Mouse (Mus musculus): ENCODE measurements around the gene Scnm1.

DNA sequence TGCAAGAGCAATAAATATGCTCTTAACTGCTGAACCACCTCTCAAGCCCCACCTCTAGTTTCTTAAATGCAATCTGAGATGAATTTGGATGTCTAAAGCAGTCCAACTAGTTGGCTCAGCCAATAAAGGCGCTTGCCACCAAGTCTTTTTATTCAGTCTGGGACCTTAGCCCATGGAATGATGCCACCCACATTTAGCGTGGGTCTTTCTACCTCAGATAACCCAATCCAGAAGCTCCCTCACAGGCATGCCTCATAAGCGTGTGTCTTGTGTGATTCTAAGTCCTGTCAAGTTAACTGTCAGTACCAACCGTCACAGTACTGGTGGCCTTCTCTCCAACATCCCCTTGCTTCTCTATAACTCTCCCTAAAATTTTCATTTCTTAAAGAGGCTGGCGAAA, 45.1 kb upstream of the Scnm1 start:
- no peak for TF ChIP-seq POLR2A (IDR thresholded peaks at IDR 0.05; ENCODE audit: control insufficient read depth, extremely low read depth, insufficient read depth, low read length, poor library complexity)
- TF ChIP-seq CTCF (IDR thresholded peaks at IDR 0.05; ENCODE audit: borderline replicate concordance, control insufficient read depth, extremely low read depth, insufficient read depth, low read length, poor library complexity) = no peak
